Mouse (Mus musculus) myocyte (in vitro differentiated cells): ENCODE data around the gene Insig1. TPM values are rescaled to one million over a fixed set of nuclear protein-coding genes. Genes with fewer than 3 reads are reported as not detected.

Experiments
- H3K27me3 ChIP-seq: one replicate; pipeline ENCODE4 v1.6.1; 2011; ENCODE audit not compliant: control insufficient read depth, insufficient read depth, insufficient read length
- H3K36me3 ChIP-seq: one replicate; pipeline ENCODE4 v1.6.1; 2011; ENCODE audit not compliant: control insufficient read depth, insufficient read depth
- H3K4me2 ChIP-seq: one replicate; pipeline ENCODE4 v1.6.1; 2011; ENCODE audit warnings: low read depth, control low read depth
- H3K4me3 ChIP-seq: one replicate; pipeline ENCODE4 v1.5.1; 2011; ENCODE audit warnings: mild to moderate bottlenecking, control low read depth, moderate library complexity
- H3K79me2 ChIP-seq: one replicate; pipeline ENCODE4 v1.6.1; 2011; ENCODE audit not compliant: control insufficient read depth, insufficient read depth
- H3ac ChIP-seq: one replicate; pipeline ENCODE4 v1.6.1; 2011; ENCODE audit not compliant: control insufficient read depth, insufficient read length
- CEBPB ChIP-seq: IDR thresholded peaks from 2 replicates; pipeline ENCODE4 v1.6.1; 2011; ENCODE audit warnings: mild to moderate bottlenecking, moderate library complexity; ENCODE audit not compliant: poor library complexity, insufficient read depth, severe bottlenecking
- E2F4 ChIP-seq: IDR thresholded peaks from one replicate; pipeline ENCODE4 v1.6.1; 2011; ENCODE audit warnings: mild to moderate bottlenecking, control low read depth, moderate library complexity; ENCODE audit not compliant: insufficient read depth
- MAX ChIP-seq: IDR thresholded peaks from one replicate; pipeline ENCODE4 v1.6.1; 2011; ENCODE audit warnings: low read depth, mild to moderate bottlenecking, control low read depth
- MYOD1 ChIP-seq, 3 experiments: IDR thresholded peaks; one replicate each; pipeline ENCODE4 v1.6.1; 2011; ENCODE audit warnings: control low read depth in 2 of 3, low read depth in 2 of 3, mild to moderate bottlenecking in 2 of 3, moderate library complexity in 1 of 3; ENCODE audit not compliant: insufficient read length in 2 of 3, control insufficient read depth in 1 of 3
- MYOG ChIP-seq, 3 experiments: IDR thresholded peaks; one replicate each; pipeline ENCODE4 v1.6.1; 2011; ENCODE audit warnings: control low read depth in 2 of 3, low read depth in 2 of 3, mild to moderate bottlenecking in 2 of 3; ENCODE audit not compliant: insufficient read length in 2 of 3, control insufficient read depth in 1 of 3, insufficient read depth in 1 of 3
- POLR2A ChIP-seq: IDR thresholded peaks from one replicate; pipeline ENCODE4 v1.6.1; 2011; ENCODE audit warnings: low read depth, mild to moderate bottlenecking, control low read depth, moderate library complexity; ENCODE audit not compliant: insufficient read length
- POLR2AphosphoS2 ChIP-seq: IDR thresholded peaks from one replicate; pipeline ENCODE4 v1.6.1; 2011; ENCODE audit warnings: low read depth, control low read depth; ENCODE audit not compliant: insufficient read length
- REST ChIP-seq: IDR thresholded peaks from one replicate; pipeline ENCODE4 v1.6.1; 2011; ENCODE audit warnings: mild to moderate bottlenecking, control low read depth, moderate library complexity; ENCODE audit not compliant: insufficient read depth, insufficient read length
- SRF ChIP-seq: IDR thresholded peaks from one replicate; pipeline ENCODE4 v1.6.1; 2011; ENCODE audit warnings: low read depth; ENCODE audit not compliant: control insufficient read depth, insufficient read length
- TCF12 ChIP-seq: IDR thresholded peaks from one replicate; pipeline ENCODE4 v1.6.1; 2011; ENCODE audit warnings: mild to moderate bottlenecking, control low read depth; ENCODE audit not compliant: poor library complexity, insufficient read depth, severe bottlenecking
- TCF3 ChIP-seq: IDR thresholded peaks from one replicate; pipeline ENCODE4 v1.6.1; 2011; ENCODE audit warnings: low read depth, control low read depth; ENCODE audit not compliant: insufficient read length
- USF1 ChIP-seq: IDR thresholded peaks from one replicate; pipeline ENCODE4 v1.6.1; 2011; ENCODE audit warnings: low read depth, mild to moderate bottlenecking, control low read depth, moderate library complexity
- polyA plus RNA-seq: library from polyadenylated mRNA; unstranded; fragments of >200 nt; fragmentation: generic; extraction: Trizol; gene quantifications from one replicate; pipeline ENCODE4 v1.2.1, GENCODE M21; 2012; ENCODE audit warnings: missing spikeins

The Insig1 gene
- polyA plus RNA-seq, 1 experiment = 67.4 TPM

DNA sequence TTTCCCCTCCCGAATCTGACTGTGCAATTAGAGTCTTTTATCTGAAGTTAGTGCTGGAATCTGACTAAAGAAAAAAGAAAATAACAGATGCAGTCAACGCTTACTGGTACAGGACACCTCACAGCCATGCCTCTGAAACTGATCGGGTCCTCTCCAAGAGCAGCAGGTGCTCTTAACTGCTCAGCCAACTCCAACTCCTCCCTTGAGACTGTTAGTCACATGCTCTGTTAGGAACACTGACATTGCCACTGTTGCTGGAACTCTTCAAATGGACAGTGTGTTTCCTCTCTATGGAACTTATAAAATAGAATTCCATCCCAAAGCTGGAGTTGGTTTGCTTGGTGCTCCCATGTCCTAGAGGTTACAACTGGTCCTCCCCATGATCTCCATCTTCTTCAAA lies 14.3 kb upstream of the Insig1 start:
- TF ChIP-seq MYOD1 (IDR thresholded peaks at IDR 0.05; ENCODE audit: control insufficient read depth in 1 of 3, insufficient read length in 2 of 3, low read depth in 2 of 3) = peak in 1 of 3 experiments; percentile 46
- TF ChIP-seq MYOG (IDR thresholded peaks at IDR 0.05; ENCODE audit: control insufficient read depth in 1 of 3, insufficient read depth in 1 of 3, insufficient read length in 2 of 3, low read depth in 2 of 3) = no peak
- no peak for TF ChIP-seq USF1
- Histone ChIP-seq H3ac (no peak overlapping the region), H3K27me3 (peaks cover 6% of the 10 kb centered on the region), H3K4me3 (no peak overlapping the region), H3K4me2 (no peak overlapping the region), H3K36me3 (no peaks in the 10 kb centered on the region), H3K79me2 (no peaks in the 10 kb centered on the region)

DNA sequence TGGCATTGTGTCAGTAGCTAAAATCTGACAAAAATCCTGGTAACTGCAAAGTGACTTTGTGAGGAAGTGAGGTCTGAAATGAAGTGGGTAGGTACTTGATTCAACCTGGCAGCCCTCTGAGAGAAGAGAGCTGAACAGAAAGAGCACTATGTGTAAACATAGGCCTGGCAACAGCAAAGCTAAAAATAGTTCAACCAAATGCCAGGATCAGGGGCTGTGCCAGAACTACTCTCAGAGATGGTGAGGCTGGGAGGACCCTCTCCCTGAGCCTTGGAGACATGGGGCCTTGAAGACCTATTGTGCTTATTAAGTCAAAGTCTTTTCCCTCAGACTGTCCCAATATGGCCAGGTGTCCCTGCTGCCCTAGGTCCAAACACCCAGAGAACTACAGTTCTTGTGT lies 10.7 kb upstream of the Insig1 start:
- H3K4me3 ChIP-seq = no peak overlapping the region
- no peaks in the 10 kb centered on the region for H3K79me2 ChIP-seq
- no peak for TF ChIP-seq MYOD1 (IDR thresholded peaks at IDR 0.05; ENCODE audit: control insufficient read depth in 1 of 3, insufficient read length in 2 of 3, low read depth in 2 of 3)
- no peak for TF ChIP-seq MAX
- no peak for TF ChIP-seq POLR2A
- no peak for TF ChIP-seq TCF12
- TF ChIP-seq SRF = no peak
- TF ChIP-seq POLR2AphosphoS2 = no peak
- no peak for TF ChIP-seq REST
- no peak for TF ChIP-seq CEBPB
- TF ChIP-seq MYOG (IDR thresholded peaks at IDR 0.05; ENCODE audit: control insufficient read depth in 1 of 3, insufficient read depth in 1 of 3, insufficient read length in 2 of 3, low read depth in 2 of 3) = no peak
- no peak for TF ChIP-seq TCF3
- TF ChIP-seq USF1 = no peak
- TF ChIP-seq E2F4 = no peak
- no peak overlapping the region for H3ac ChIP-seq
- no peaks in the 10 kb centered on the region for H3K36me3 ChIP-seq
- H3K4me2 ChIP-seq = no peak overlapping the region
- no peaks in the 10 kb centered on the region for H3K27me3 ChIP-seq

DNA sequence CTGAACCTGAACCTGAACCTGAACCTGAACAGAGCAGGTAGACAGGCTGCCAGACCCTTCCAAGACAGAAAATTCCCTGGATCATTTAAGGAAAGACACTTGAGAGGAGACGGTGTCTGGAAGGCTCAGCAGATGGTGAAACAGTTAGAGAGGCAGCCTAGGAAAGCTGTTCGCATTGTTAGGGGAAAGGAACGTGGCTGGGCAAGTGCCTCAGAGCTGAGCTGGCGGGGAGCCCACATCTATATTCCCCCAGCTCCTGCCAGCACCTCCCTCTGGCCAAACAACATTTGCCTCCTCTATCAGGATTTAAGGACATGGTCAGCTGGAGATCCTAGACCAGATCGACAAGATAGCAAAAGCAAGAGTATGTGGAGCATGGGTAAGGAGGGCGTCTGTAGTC lies 10.2 kb upstream of the Insig1 start:
- no peak overlapping the region for H3ac ChIP-seq
- no peak overlapping the region for H3K4me3 ChIP-seq
- H3K79me2 ChIP-seq = no peaks in the 10 kb centered on the region
- no peaks in the 10 kb centered on the region for H3K27me3 ChIP-seq
- H3K4me2 ChIP-seq = no peak overlapping the region
- TF ChIP-seq REST = no peak
- no peak for TF ChIP-seq E2F4
- no peak for TF ChIP-seq TCF12
- TF ChIP-seq POLR2A = no peak
- TF ChIP-seq MYOG (IDR thresholded peaks at IDR 0.05; ENCODE audit: control insufficient read depth in 1 of 3, insufficient read depth in 1 of 3, insufficient read length in 2 of 3, low read depth in 2 of 3) = no peak
- TF ChIP-seq CEBPB = no peak
- TF ChIP-seq MAX = no peak
- no peak for TF ChIP-seq POLR2AphosphoS2
- H3K36me3 ChIP-seq = no peaks in the 10 kb centered on the region

DNA sequence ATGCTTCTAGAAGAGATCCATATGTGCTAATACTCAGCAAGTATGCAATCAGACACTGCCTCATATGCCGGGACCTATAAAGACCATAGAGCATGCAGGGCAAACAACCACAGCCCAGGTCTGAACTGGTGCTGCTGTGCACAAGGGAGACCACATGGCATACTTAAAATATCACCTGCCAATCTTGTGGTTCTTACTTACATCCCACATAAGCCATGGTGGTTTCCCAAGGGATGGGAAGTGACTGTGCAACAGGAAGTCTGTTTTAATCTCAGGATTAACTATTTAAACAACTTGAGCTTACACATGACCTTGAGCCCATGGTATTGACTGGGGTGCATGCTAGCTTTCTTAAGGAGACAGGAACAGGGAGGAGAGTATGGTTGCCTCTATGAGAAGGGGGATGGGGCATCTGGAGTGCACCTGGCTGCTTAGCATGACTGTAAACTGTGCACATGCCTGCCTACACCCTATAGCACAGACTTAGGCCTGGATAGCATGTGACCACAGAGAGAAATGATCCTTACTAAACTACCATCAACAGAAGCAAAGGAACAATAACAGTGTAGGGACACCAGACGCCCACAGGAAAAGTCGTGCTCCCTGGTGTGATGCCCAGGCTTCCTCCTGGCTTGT lies 7.1 kb upstream of the Insig1 start:
- Histone ChIP-seq H3ac (no peak overlapping the region), H3K36me3 (no peaks in the 10 kb centered on the region), H3K4me2 (peak overlapping the region; percentile 19), H3K27me3 (no peaks in the 10 kb centered on the region), H3K79me2 (no peaks in the 10 kb centered on the region), H3K4me3 (no peak overlapping the region)
- TF ChIP-seq MAX (no peak), CEBPB (peak; percentile 51), MYOD1 (IDR thresholded peaks at IDR 0.05; ENCODE audit: control insufficient read depth in 1 of 3, insufficient read length in 2 of 3, low read depth in 2 of 3) (peak in 1 of 3 experiments; percentile 58)

DNA sequence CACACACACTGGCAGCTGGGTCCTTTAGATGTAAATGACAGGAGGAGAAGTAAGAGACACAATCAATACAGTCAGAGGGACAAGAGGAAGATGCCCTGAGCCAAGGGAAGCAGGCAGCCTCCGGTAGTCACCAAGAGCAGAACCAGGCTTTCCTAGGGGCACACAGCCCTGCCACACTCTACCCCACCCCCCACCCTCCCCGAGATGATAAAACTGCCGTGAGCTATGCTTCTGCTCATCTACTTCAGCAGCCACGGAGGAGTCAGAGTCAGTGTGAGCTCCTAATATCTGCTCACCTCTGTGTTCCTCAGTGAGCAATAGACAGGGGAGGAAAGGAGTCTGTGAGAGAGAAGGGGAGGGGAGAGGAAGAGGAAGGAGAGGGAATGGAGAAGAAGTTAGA lies 5.9 kb upstream of the Insig1 start:
- H3K36me3 ChIP-seq = no peaks in the 10 kb centered on the region
- H3K4me2 ChIP-seq = no peak overlapping the region
- H3ac ChIP-seq = no peak overlapping the region
- TF ChIP-seq SRF (no peak), REST (no peak), MAX (no peak), MYOG (IDR thresholded peaks at IDR 0.05; ENCODE audit: control insufficient read depth in 1 of 3, insufficient read depth in 1 of 3, insufficient read length in 2 of 3, low read depth in 2 of 3) (no peak), TCF12 (no peak), CEBPB (no peak), MYOD1 (IDR thresholded peaks at IDR 0.05; ENCODE audit: control insufficient read depth in 1 of 3, insufficient read length in 2 of 3, low read depth in 2 of 3) (no peak), POLR2AphosphoS2 (no peak), USF1 (no peak), TCF3 (no peak), POLR2A (no peak), E2F4 (no peak)
- H3K4me3 ChIP-seq = no peak overlapping the region
- H3K79me2 ChIP-seq = no peaks in the 10 kb centered on the region
- H3K27me3 ChIP-seq = no peaks in the 10 kb centered on the region
